Mouse (Mus musculus): ENCODE results near the gene Pard3. TPM values are rescaled to one million over a fixed set of nuclear protein-coding genes. Genes with fewer than 3 reads are reported as not detected.
A peak's percentile ranks its signal among the peaks of the same experiment; 100 is the strongest.

Pard3 gene
- polyA plus RNA-seq, 1 experiment from 2014 or later = 54.3 TPM

- no peak overlapping the region for H3K4me3 ChIP-seq
- no peak for ATAC-seq (ENCODE audit: insufficient number of reproducible peaks, insufficient read depth, low FRiP score, low TSS enrichment)
- H3K9me3 ChIP-seq = no peaks in the 10 kb centered on the region
- H3K9ac ChIP-seq = no peak overlapping the region
- H3K27me3 ChIP-seq = no peaks in the 10 kb centered on the region
- H3K4me1 ChIP-seq = peaks cover 44% of the 10 kb centered on the region
- no peaks in the 10 kb centered on the region for H3K36me3 ChIP-seq
- H3K4me2 ChIP-seq (replicated peaks) = no peak overlapping the region
- H3K27ac ChIP-seq = no peak overlapping the region
- WGBS = 62% methylated on average over 7 of the region's 7 CpGs
Observed at GRCm38 (mm10) chr8:127185897-127186296, 122.2 kb downstream of the Pard3 start.

- Histone ChIP-seq H3K9ac (no peak overlapping the region), H3K36me3 (no peaks in the 10 kb centered on the region), H3K27ac (no peak overlapping the region), H3K9me3 (no peaks in the 10 kb centered on the region), H3K27me3 (no peaks in the 10 kb centered on the region), H3K4me1 (peaks cover 40% of the 10 kb centered on the region), H3K4me3 (no peak overlapping the region), H3K4me2 (replicated peaks) (no peak overlapping the region)
- no peak for ATAC-seq (ENCODE audit: insufficient number of reproducible peaks, insufficient read depth, low FRiP score, low TSS enrichment)
Observed at GRCm38 (mm10) chr8:127188671-127189070, 125.0 kb downstream of the Pard3 start.

- ATAC-seq (ENCODE audit: insufficient number of reproducible peaks, insufficient read depth, low FRiP score, low TSS enrichment) = no peak
- 45% methylated on average over 7 of the region's 7 CpGs for WGBS
- Histone ChIP-seq H3K27me3 (no peaks in the 10 kb centered on the region), H3K36me3 (no peaks in the 10 kb centered on the region), H3K9me3 (no peaks in the 10 kb centered on the region), H3K4me3 (no peak overlapping the region), H3K4me2 (replicated peaks) (no peak overlapping the region), H3K27ac (no peak overlapping the region), H3K4me1 (peaks cover 35% of the 10 kb centered on the region; the same call in 1 of the 2 replicates), H3K9ac (no peak overlapping the region)
Observed at GRCm38 (mm10) chr8:127190350-127190749, 126.7 kb downstream of the Pard3 start.

GRCm38 (mm10) chr8:127191387-127191786, 127.7 kb downstream of the Pard3 start:
- H3K4me2 ChIP-seq (replicated peaks) = no peak overlapping the region
- H3K4me1 ChIP-seq = peaks cover 36% of the 10 kb centered on the region
- no peaks in the 10 kb centered on the region for H3K9me3 ChIP-seq
- no peak overlapping the region for H3K4me3 ChIP-seq
- H3K36me3 ChIP-seq = no peaks in the 10 kb centered on the region
- ATAC-seq (ENCODE audit: insufficient number of reproducible peaks, insufficient read depth, low FRiP score, low TSS enrichment) = no peak
- H3K27me3 ChIP-seq = no peaks in the 10 kb centered on the region
- no peak overlapping the region for H3K9ac ChIP-seq
- WGBS = 44% methylated on average over 5 of the region's 5 CpGs
- H3K27ac ChIP-seq = no peak overlapping the region

GRCm38 (mm10) chr8:127191824-127192223, 128.1 kb downstream of the Pard3 start:
- no peak overlapping the region for H3K4me2 ChIP-seq (replicated peaks)
- peaks cover 38% of the 10 kb centered on the region for H3K4me1 ChIP-seq
- WGBS = 77% methylated on average over 6 of the region's 6 CpGs
- ATAC-seq (ENCODE audit: insufficient number of reproducible peaks, insufficient read depth, low FRiP score, low TSS enrichment) = no peak
- no peaks in the 10 kb centered on the region for H3K9me3 ChIP-seq
- no peaks in the 10 kb centered on the region for H3K36me3 ChIP-seq
- H3K9ac ChIP-seq = no peak overlapping the region
- H3K27me3 ChIP-seq = no peaks in the 10 kb centered on the region
- H3K4me3 ChIP-seq = no peak overlapping the region
- no peak overlapping the region for H3K27ac ChIP-seq

GRCm38 (mm10) chr8:127192331-127192730, 128.6 kb downstream of the Pard3 start:
- no peaks in the 10 kb centered on the region for H3K36me3 ChIP-seq
- H3K27ac ChIP-seq = no peak overlapping the region
- 88% methylated on average over 10 of the region's 10 CpGs for WGBS

GRCm38 (mm10) chr8:127193375-127193774, 129.7 kb downstream of the Pard3 start:
- H3K9me3 ChIP-seq = no peaks in the 10 kb centered on the region
- 60% methylated on average over 6 of the region's 6 CpGs for WGBS
- no peak overlapping the region for H3K4me2 ChIP-seq (replicated peaks)
- H3K36me3 ChIP-seq = no peaks in the 10 kb centered on the region
- H3K27ac ChIP-seq = no peak overlapping the region
- H3K4me1 ChIP-seq = peaks cover 34% of the 10 kb centered on the region
- no peak overlapping the region for H3K9ac ChIP-seq
- H3K27me3 ChIP-seq = no peaks in the 10 kb centered on the region
- no peak overlapping the region for H3K4me3 ChIP-seq
- no peak for ATAC-seq (ENCODE audit: insufficient number of reproducible peaks, insufficient read depth, low FRiP score, low TSS enrichment)

More at GRCm38 (mm10) chr8:127192331-127192730, 128.6 kb downstream of the Pard3 start:
- Histone ChIP-seq H3K9me3 (no peaks in the 10 kb centered on the region), H3K9ac (no peak overlapping the region), H3K27me3 (no peaks in the 10 kb centered on the region), H3K4me3 (no peak overlapping the region), H3K4me1 (peaks cover 34% of the 10 kb centered on the region), H3K4me2 (replicated peaks) (no peak overlapping the region)
- no peak for ATAC-seq (ENCODE audit: insufficient number of reproducible peaks, insufficient read depth, low FRiP score, low TSS enrichment)

GRCm38 (mm10) chr8:127194786-127195407, 131.2 kb downstream of the Pard3 start:
- 74% methylated on average over 15 of the region's 15 CpGs for WGBS
- H3K36me3 ChIP-seq = no peaks in the 10 kb centered on the region
- H3K4me3 ChIP-seq = no peak overlapping the region
- H3K4me2 ChIP-seq (replicated peaks) = no peak overlapping the region
- no peaks in the 10 kb centered on the region for H3K27me3 ChIP-seq
- peaks cover 34% of the 10 kb centered on the region for H3K4me1 ChIP-seq
- H3K27ac ChIP-seq = no peak overlapping the region
- H3K9me3 ChIP-seq = no peaks in the 10 kb centered on the region
- H3K9ac ChIP-seq = no peak overlapping the region
- ATAC-seq (ENCODE audit: insufficient number of reproducible peaks, insufficient read depth, low FRiP score, low TSS enrichment) = no peak

- Histone ChIP-seq H3K9me3 (no peaks in the 10 kb centered on the region), H3K9ac (no peak overlapping the region), H3K36me3 (no peaks in the 10 kb centered on the region), H3K27me3 (no peaks in the 10 kb centered on the region), H3K27ac (no peak overlapping the region), H3K4me1 (peaks cover 34% of the 10 kb centered on the region), H3K4me2 (replicated peaks) (no peak overlapping the region), H3K4me3 (no peak overlapping the region)
- ATAC-seq (ENCODE audit: insufficient number of reproducible peaks, insufficient read depth, low FRiP score, low TSS enrichment) = no peak
- WGBS = 69% methylated on average over 13 of the region's 13 CpGs
Observed at GRCm38 (mm10) chr8:127196505-127197265, 133.0 kb downstream of the Pard3 start.

GRCm38 (mm10) chr8:127207455-127207854, 143.8 kb downstream of the Pard3 start:
- Histone ChIP-seq H3K4me3 (no peak overlapping the region), H3K27ac (no peak overlapping the region), H3K4me1 (0 out of 2 replicates have a peak, but pooled peaks cover 7% of the 10 kb centered on the region), H3K36me3 (no peaks in the 10 kb centered on the region), H3K9me3 (no peaks in the 10 kb centered on the region), H3K9ac (no peak overlapping the region), H3K4me2 (replicated peaks) (no peak overlapping the region), H3K27me3 (no peaks in the 10 kb centered on the region)
- ATAC-seq (ENCODE audit: insufficient number of reproducible peaks, insufficient read depth, low FRiP score, low TSS enrichment) = no peak
- 31% methylated on average over 4 of the region's 4 CpGs for WGBS

GRCm38 (mm10) chr8:127210621-127211020, 146.9 kb downstream of the Pard3 start:
- Histone ChIP-seq H3K27ac (no peak overlapping the region), H3K27me3 (no peaks in the 10 kb centered on the region), H3K4me3 (no peak overlapping the region), H3K36me3 (no peaks in the 10 kb centered on the region), H3K9ac (no peak overlapping the region), H3K9me3 (no peaks in the 10 kb centered on the region), H3K4me1 (peaks cover 23% of the 10 kb centered on the region), H3K4me2 (replicated peaks) (no peak overlapping the region)
- ATAC-seq (ENCODE audit: insufficient number of reproducible peaks, insufficient read depth, low FRiP score, low TSS enrichment) = no peak
- WGBS = 83% methylated on average over 4 of the region's 4 CpGs

- no peak for ATAC-seq (ENCODE audit: insufficient number of reproducible peaks, insufficient read depth, low FRiP score, low TSS enrichment)
- H3K36me3 ChIP-seq = no peaks in the 10 kb centered on the region
- peaks cover 31% of the 10 kb centered on the region for H3K4me1 ChIP-seq
- H3K9ac ChIP-seq = no peak overlapping the region
- no peak overlapping the region for H3K4me2 ChIP-seq (replicated peaks)
- peak overlapping the region; percentile 77 for H3K27ac ChIP-seq
- H3K27me3 ChIP-seq = no peaks in the 10 kb centered on the region
- no peak overlapping the region for H3K4me3 ChIP-seq
- 57% methylated on average over 8 of the region's 8 CpGs for WGBS
- H3K9me3 ChIP-seq = no peaks in the 10 kb centered on the region
Observed at GRCm38 (mm10) chr8:127214338-127214737, 150.6 kb downstream of the Pard3 start.

Measured in embryonic facial prominence, embryonic 12.5 days (tissue).